Mouse (Mus musculus) MEL (cell line): Measurements from ENCODE around the gene Daglb.

Experiments
- CTCF ChIP-seq, 3 experiments: IDR thresholded peaks in 2 of 3; conservative IDR thresholded peaks in 1 of 3; 2 replicates each; pipeline ENCODE4 v1.5.1; 2011 to 2012; ENCODE audit warnings: low read length in 3 of 3, low read depth in 2 of 3, mild to moderate bottlenecking in 2 of 3, improper control_type of control experiment in 1 of 3, inconsistent platforms in 1 of 3, mixed read lengths in 1 of 3, moderate library complexity in 1 of 3; ENCODE audit not compliant: control insufficient read depth in 1 of 3, insufficient read depth in 1 of 3, poor library complexity in 1 of 3, severe bottlenecking in 1 of 3
- POLR2A ChIP-seq, 2 experiments: IDR thresholded peaks; 2 replicates each; pipeline ENCODE4 v1.6.1; 2011 to 2012; ENCODE audit warnings: low read length in 2 of 2, mild to moderate bottlenecking in 2 of 2, control low read depth in 1 of 2, improper control_type of control experiment in 1 of 2, low read depth in 1 of 2, moderate library complexity in 1 of 2; ENCODE audit not compliant: control insufficient read depth in 1 of 2, insufficient read depth in 1 of 2, poor library complexity in 1 of 2
- TCF12 ChIP-seq: IDR thresholded peaks from 2 replicates; pipeline ENCODE4 v1.6.1; 2014; ENCODE audit warnings: low read depth, mild to moderate bottlenecking, inconsistent platforms, low read length, improper control_type of control experiment, moderate library complexity

DNA sequence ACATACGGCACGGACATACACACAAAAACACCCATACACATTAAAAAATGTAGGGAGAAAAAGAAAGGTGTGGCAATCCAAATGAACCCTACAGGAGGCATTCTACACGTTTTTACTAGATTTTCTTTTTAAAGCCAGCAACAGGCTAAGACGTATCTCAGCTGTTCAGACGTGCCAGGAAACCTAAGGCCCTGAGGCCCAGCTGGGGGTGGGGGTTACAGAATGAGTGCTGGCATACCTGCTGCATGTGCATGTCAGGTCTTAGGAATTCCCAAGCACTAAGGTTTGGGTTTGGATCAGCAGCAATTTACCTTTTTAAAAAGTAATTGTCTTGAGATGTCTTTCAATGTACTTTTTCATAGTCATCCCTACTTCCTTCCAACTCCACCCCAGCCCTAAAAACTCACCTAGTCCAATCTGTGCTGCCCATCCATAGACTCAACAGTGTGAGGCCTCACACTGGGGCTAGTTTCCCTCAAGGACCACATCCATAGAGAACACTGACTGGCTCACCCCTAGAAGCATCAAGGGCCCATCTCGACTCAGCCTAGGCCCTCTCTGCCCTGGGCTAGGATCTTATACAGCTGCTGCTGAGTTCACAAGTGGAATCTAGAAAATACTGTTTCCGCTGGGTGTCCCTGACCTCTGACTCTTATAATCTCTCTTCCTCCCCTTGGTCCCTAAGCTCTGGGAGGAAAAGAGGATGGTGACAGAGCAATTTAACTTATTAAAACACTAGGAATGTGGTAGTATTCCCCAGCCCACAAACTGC is 61.3 kb downstream of the Daglb start:
- TF ChIP-seq TCF12 (no peak), CTCF (IDR thresholded peaks at IDR 0.05 in 2 of 3, conservative IDR thresholded peaks at IDR 0.05 in 1 of 3; ENCODE audit: control insufficient read depth in 1 of 3, insufficient read depth in 1 of 3, low read depth in 2 of 3, low read length in 3 of 3, poor library complexity in 1 of 3, severe bottlenecking in 1 of 3) (no peak), POLR2A (IDR thresholded peaks at IDR 0.05; ENCODE audit: control insufficient read depth in 1 of 2, insufficient read depth in 1 of 2, low read depth in 1 of 2, low read length in 2 of 2, poor library complexity in 1 of 2) (no peak)
